Mouse (Mus musculus) liver, embryonic 14.5 days (tissue): ENCODE results near the gene Svs5. TPM values are rescaled to one million over a fixed set of nuclear protein-coding genes. Genes with fewer than 3 reads are reported as not detected.
A peak's percentile ranks its signal among the peaks of the same experiment; 100 is the strongest.

ENCODE experiments used
- ATAC-seq: fragments of 200-750 bp; cut with Nextera tagmentation; 2 replicates; pipeline ENCODE4 v1.8.0; 2017; ENCODE audit warnings: moderate number of reproducible peaks, mild to moderate bottlenecking, moderate library complexity; ENCODE audit not compliant: insufficient read depth
- DNase-seq, 3 experiments: peaks; one replicate each; pipeline ENCODE4 v3.0.0-alpha.2; 2012 to 2013; ENCODE audit warnings: low read depth in 3 of 3, low spot score in 3 of 3
- H3K27ac ChIP-seq: fragments of 300-500 bp; sonication (generic); 2 replicates; pipeline ENCODE4 v1.5.1; 2014; ENCODE audit warnings: moderate library complexity, mild to moderate bottlenecking, control low read depth, inconsistent platforms
- H3K27me3 ChIP-seq: fragments of 300-500 bp; sonication (generic); 2 replicates; pipeline ENCODE4 v1.6.1; 2014; ENCODE audit warnings: mild to moderate bottlenecking, low read length, moderate library complexity; ENCODE audit not compliant: control insufficient read depth, insufficient read depth
- H3K36me3 ChIP-seq: fragments of 300-500 bp; sonication (generic); replicated peaks from 2 replicates; pipeline ENCODE4 v1.6.1; 2014; ENCODE audit warnings: low read depth; ENCODE audit not compliant: control insufficient read depth, insufficient read depth
- H3K4me1 ChIP-seq, 2 experiments: fragments of 200-500 bp in 1 of 2; fragments of 300-500 bp in 1 of 2; sonication (generic) in 1 of 2; replicated peaks; 2 replicates each; pipeline ENCODE4 v1.6.1; 2012 to 2014; ENCODE audit warnings: antibody characterized with exemption in 1 of 2, inconsistent platforms in 1 of 2, low read length in 1 of 2; ENCODE audit not compliant: control insufficient read depth in 2 of 2, insufficient read depth in 2 of 2
- H3K4me2 ChIP-seq: fragments of 300-500 bp; sonication (generic); 2 replicates; pipeline ENCODE4 v1.6.1; 2014; ENCODE audit warnings: low read depth, mild to moderate bottlenecking, control low read depth, moderate library complexity
- H3K4me3 ChIP-seq, 2 experiments: fragments of 200-500 bp in 1 of 2; fragments of 300-500 bp in 1 of 2; sonication (generic) in 1 of 2; 2 replicates each; pipeline ENCODE4 v1.5.1; 2012 to 2014; ENCODE audit warnings: low read depth in 2 of 2, low read length in 2 of 2, mild to moderate bottlenecking in 2 of 2, control low read depth in 1 of 2, inconsistent platforms in 1 of 2, moderate library complexity in 1 of 2; ENCODE audit not compliant: insufficient read depth in 1 of 2
- H3K9ac ChIP-seq: fragments of 300-500 bp; sonication (generic); replicated peaks from 2 replicates; pipeline ENCODE4 v1.6.1; 2014; ENCODE audit warnings: mild to moderate bottlenecking, control low read depth, moderate library complexity
- H3K9me3 ChIP-seq: fragments of 300-500 bp; sonication (generic); 2 replicates; pipeline ENCODE4 v1.6.1; 2016; ENCODE audit warnings: low read length, mixed read lengths; ENCODE audit not compliant: control insufficient read depth
- CTCF ChIP-seq: IDR thresholded peaks from 2 replicates; pipeline ENCODE4 v1.5.1; 2016; ENCODE audit warnings: antibody characterized with exemption, low read depth, control low read depth
- EP300 ChIP-seq: IDR thresholded peaks from 2 replicates; pipeline ENCODE4 v1.6.1; 2016; ENCODE audit warnings: antibody characterized with exemption, low read depth
- WGBS: fragments of 180-500 bp; shearing (Covaris S2); extraction: QIAGEN DNeasy Blood & Tissue Kit; methylation state at CpG from one replicate; pipeline ENCODE4 v1.1.7; 2014; ENCODE audit not compliant: insufficient replicate concordance; 5-methylcytosine and 5-hydroxymethylcytosine counted together
- polyA plus RNA-seq, 2 experiments: library from polyadenylated mRNA; depleted of rRNA in 1 of 2; stranded (reverse) in 1 of 2; unstranded in 1 of 2; fragments of >200 nt; fragmentation: Nextera tagmentation in 1 of 2; extraction: Ambion mirVana in 1 of 2; gene quantifications; 2 replicates each; pipeline versions ENCODE4 v1.2.1 to v1.2.3; 2012 to 2014

Svs5 gene
- polyA plus RNA-seq, 2 experiments = not detected

- WGBS = 69% methylated on average over 3 of the region's 3 CpGs
- Histone ChIP-seq H3K9me3 (no peaks in the 10 kb centered on the region), H3K9ac (no peak overlapping the region), H3K4me2 (no peak overlapping the region), H3K36me3 (no peaks in the 10 kb centered on the region), H3K27me3 (no peaks in the 10 kb centered on the region), H3K4me1 (no peaks in the 10 kb centered on the region), H3K4me3 (no peak overlapping the region), H3K27ac (no peak overlapping the region)
- peak; percentile 55; the same call in 1 of the 2 replicates for TF ChIP-seq CTCF
- TF ChIP-seq EP300 = no peak
- ATAC-seq (no peak), DNase-seq (peak in 1 of 3 experiments; percentile 9)
Measured at GRCm38 (mm10) chr2:164348980-164349379, 16.4 kb downstream of the Svs5 start.

GRCm38 (mm10) chr2:164352697-164353096 lies 20.2 kb downstream of the Svs5 start:
- Histone ChIP-seq H3K9me3 (no peaks in the 10 kb centered on the region), H3K4me2 (no peak overlapping the region), H3K27ac (no peak overlapping the region), H3K36me3 (no peaks in the 10 kb centered on the region), H3K27me3 (no peaks in the 10 kb centered on the region), H3K4me3 (no peak overlapping the region), H3K4me1 (no peaks in the 10 kb centered on the region), H3K9ac (no peak overlapping the region)
- no peak for ATAC-seq
- DNase-seq = no peak
- no peak for TF ChIP-seq CTCF
- TF ChIP-seq EP300 = no peak
- WGBS = 55% methylated on average over 3 of the region's 3 CpGs

- no peak for TF ChIP-seq CTCF
- no peak for TF ChIP-seq EP300
- DNase-seq = no peak
- no peak overlapping the region for H3K4me3 ChIP-seq
Measured at GRCm38 (mm10) chr2:164353356-164353755, 20.8 kb downstream of the Svs5 start.

GRCm38 (mm10) chr2:164356177-164356967 lies 23.8 kb downstream of the Svs5 start:
- no peak overlapping the region for H3K4me3 ChIP-seq
- no peaks in the 10 kb centered on the region for H3K27me3 ChIP-seq
- 52% methylated on average over 11 of the region's 11 CpGs for WGBS
- ATAC-seq (no peak), DNase-seq (no peak)
- no peaks in the 10 kb centered on the region for H3K4me1 ChIP-seq
- no peak overlapping the region for H3K27ac ChIP-seq
- H3K36me3 ChIP-seq = no peaks in the 10 kb centered on the region
- TF ChIP-seq CTCF = no peak
- H3K9me3 ChIP-seq = no peaks in the 10 kb centered on the region
- H3K9ac ChIP-seq = no peak overlapping the region
- H3K4me2 ChIP-seq = no peak overlapping the region

More at GRCm38 (mm10) chr2:164353356-164353755, 20.8 kb downstream of the Svs5 start:
- no peaks in the 10 kb centered on the region for H3K36me3 ChIP-seq
- no peaks in the 10 kb centered on the region for H3K4me1 ChIP-seq
- no peaks in the 10 kb centered on the region for H3K9me3 ChIP-seq
- no peak for ATAC-seq
- no peak overlapping the region for H3K9ac ChIP-seq
- WGBS = 63% methylated on average over 11 of the region's 11 CpGs
- no peak overlapping the region for H3K27ac ChIP-seq
- H3K27me3 ChIP-seq = no peaks in the 10 kb centered on the region
- H3K4me2 ChIP-seq = no peak overlapping the region

- H3K4me2 ChIP-seq = no peak overlapping the region
- 66% methylated on average over 3 of the region's 3 CpGs for WGBS
- no peaks in the 10 kb centered on the region for H3K27me3 ChIP-seq
- no peak overlapping the region for H3K27ac ChIP-seq
- H3K4me1 ChIP-seq = no peaks in the 10 kb centered on the region
- no peak overlapping the region for H3K4me3 ChIP-seq
- no peak overlapping the region for H3K9ac ChIP-seq
- H3K9me3 ChIP-seq = no peaks in the 10 kb centered on the region
- H3K36me3 ChIP-seq = no peaks in the 10 kb centered on the region
- TF ChIP-seq EP300 (no peak), CTCF (peak; percentile 37; the same call in 1 of the 2 replicates)
- DNase-seq (no peak), ATAC-seq (no peak)
Measured at GRCm38 (mm10) chr2:164358373-164358772, 25.8 kb downstream of the Svs5 start.
